Mouse (Mus musculus): ENCODE data around the gene Myo1h.

Gene Myo1h

DNA sequence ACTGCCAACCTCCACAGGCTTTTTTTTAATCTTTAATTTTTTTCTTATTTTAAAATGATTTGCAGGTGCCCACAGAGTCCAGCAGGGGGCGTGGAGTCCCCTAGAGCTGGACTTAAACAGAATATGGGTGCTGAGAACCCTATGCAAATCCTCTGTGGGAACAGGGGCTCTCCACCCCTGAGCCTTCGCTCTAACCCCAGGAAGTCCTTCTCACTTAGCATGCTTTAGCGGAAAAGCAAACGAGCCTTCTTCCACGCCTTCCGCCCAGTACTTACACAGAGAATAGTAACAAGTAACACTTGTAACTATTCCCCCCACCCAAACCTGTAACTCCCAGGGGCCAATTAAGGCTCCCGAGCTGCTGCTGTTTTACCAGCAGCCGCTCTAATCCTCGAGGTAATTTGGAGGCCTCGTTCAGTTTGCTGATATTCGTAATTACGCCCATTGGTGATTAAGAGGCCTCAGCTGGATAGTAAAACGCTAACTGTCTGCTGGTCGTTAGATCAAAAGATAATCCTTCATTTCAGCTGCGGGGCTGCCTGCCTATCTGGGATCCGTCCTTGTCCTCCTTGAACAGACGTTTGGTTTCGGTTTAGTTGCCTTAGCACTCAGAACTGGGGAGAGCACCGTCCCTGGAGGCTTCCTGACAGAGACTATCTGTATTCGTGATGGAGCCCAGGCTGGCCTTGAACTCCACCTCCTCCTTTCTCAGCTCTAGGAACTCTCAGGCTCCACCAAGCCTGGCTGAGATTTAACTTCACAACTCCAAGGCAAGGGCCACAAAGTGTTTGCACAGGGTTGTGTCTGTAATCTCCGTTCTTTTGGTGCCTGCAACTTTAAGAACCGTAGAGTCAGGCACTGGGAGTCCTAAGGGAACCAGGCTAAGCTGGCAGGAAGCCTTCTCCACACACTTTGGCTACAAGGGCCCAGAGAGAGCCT is 8.0 kb downstream of the Myo1h start:
- peak; percentile 45 for DNase-seq (ENCODE audit: low spot score)

DNA sequence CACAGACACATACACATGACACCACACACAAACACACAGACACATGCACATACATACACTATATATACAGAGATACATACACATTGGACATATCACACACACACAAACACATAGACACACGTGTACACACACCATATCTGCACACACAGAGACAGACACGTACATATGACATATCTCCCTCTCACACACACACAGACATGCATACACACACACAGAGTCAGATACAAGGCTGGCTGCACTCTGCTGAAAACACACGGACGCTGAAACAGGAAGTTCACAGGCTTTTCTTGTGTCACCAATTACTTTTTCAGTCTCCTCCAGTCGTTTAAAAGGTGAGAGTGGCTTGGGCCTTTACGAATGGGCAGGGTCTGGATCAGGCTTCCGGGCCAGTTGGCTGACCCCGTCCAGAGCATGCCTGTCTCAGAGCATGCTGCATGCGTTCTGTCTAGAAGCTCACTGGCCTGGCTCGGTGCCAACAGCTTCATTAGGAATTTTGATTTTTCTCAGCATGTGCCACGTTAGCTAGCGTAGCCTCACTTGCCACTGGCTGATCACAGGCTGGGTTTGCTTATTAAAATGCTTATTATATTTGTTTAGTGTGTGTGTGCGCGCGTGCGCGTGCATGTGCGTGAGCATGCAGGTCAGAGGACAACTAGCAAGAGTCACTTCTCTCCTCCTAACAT is 9.4 kb downstream of the Myo1h start:
- peak; percentile 36 for DNase-seq (ENCODE audit: low spot score)

DNA sequence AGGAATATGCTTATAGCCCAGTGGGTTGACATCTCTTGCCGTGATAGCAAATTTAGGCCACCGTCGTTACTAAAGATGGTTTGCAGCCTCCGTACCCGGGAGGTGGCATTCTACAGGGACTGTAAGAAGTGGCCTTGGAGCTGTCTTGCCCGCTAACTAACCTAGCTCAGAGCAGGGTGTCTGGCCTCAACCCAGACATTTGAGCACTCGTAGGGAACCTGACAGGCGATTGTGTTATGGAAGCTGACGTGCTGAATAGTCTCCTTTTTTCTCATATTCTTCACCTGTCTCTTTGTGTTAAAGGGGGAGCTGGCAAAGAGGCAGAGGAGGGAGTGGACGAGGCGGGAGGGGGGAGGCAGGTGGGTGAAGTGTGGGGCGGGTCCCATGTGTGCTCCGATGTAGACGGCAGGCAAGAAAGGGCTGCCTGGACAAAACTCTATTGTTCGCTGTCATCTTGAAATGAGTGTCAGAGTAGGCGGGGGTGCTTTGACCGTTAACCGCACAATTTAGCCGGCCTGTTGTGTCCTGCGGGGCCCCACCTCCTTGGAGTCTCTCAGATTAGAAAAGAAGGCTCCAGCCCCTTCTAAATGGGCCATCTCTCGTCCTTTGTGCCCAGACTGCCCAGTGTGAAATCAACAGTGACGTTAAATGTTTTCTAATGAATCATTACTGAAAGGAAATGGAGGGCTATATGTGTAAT is 10.3 kb downstream of the Myo1h start:
- DNase-seq (ENCODE audit: low spot score) = no peak

DNA sequence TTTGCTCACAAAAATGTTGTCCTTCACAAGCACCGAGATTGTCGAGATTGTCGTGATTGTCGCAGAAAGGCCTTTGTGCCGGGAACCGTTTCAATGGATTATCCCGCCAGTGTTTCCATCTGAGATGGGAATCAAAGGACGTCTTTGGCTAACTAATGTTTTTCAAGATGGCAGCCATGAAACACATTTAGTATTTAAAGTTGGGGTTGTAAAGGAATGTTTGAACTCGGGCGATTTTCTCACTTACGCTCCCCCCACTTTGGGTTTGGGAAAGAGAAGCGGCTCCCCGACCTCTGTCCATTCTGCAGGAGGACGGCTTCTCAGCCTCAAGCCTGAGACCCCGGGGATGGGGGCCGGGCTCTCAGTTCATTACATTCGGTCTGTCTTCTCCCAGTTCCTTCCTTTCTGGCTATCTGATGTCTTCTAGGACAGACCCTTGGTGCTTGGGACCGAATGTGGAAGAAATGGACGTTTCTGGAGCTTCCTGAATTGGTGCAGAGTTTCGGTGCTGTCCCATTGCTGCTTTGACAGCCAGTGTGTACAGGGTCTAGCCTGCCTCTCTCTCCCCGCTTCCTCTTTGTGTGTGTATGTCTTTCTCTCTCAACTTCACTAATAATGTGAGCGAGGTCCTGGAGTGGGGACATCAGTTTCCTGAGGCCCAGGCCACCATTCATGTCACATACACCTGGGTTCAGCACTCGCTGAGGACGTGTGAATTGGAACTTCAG is 11.1 kb downstream of the Myo1h start:
- DNase-seq (ENCODE audit: low spot score) = no peak

DNA sequence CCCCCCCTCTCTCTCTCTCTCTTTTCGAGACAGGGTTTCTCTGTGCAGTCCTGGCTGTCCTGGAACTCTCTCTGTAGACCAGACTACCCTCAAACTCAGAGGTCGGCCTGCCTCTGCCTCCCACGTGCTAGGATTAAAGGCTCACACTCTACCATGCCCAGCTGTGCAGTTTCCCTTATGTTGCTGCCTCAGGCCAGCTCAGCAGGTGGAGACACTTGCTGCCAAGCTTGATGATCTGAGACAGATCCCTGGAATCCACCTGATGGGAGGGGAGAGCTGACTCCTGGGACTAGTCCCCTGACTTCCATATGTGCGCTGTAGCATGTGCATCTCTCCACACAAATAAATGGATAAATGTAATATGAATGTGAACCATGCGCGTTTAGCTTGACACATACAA is 14.2 kb downstream of the Myo1h start:
- DNase-seq (ENCODE audit: low spot score) = no peak

DNA sequence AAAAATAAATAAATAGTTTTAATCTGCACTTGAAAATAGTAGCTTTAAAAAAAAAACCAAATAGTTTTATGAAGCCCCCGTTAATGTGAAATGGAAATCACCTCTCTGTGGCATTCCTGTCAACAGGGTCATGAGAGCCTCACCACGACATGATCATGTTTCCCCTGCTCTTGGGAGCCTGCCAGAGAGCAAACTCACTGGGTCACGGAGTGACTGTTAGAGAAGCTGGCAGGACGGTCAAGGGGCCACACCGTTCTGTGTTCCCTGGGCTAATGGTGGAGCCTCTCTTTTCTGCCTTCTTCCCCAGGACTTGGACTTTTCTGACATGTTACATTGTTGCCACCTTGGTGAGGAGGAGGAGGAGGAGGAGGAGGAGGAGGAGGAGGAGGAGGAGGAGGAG is 17.5 kb downstream of the Myo1h start:
- DNase-seq (ENCODE audit: low spot score) = no peak

DNA sequence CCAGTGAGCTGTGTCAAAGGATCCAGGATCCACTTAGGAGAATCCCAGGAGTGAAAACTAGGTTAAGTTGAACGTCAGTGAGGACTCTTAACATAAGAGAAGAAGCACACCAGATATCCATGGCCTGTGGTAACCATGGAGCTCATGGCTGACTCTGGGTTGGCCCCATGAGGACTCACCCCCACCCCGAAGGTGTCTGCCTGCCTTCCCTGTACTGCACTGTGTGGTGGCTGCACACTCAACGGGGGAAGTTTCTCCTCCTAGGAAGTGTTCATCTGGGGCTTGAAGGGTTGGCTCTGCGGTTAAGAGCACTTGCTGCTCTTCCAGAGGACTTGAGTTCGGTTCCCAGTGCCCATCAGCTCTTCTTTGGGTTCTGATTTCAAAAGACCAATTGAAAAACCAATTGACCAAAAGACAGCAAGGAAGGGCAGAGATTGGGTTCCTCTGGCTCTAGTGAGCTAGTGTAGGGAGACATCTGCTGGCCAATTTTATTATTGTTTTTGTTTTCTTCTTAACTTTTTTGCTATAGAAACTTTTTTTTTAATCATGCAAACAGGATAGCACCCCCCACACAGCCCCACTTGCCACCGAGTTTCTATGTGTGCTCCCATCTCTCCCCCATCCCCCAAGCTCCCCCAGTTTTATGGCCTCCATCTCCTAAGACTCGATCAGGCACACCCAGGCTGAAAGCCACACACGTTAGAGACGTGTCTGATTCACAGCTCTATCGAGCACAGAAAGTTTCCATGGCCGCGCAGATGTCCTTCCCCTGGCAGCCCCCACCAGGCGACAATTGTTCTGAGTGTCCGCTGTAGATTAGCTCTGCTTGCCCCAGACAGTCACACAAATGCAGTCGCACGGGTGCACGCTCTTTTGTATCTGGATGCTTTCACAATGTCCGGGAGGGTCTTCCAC is 20.1 kb downstream of the Myo1h start:
- peak; percentile 48 for DNase-seq (ENCODE audit: low spot score)

DNA sequence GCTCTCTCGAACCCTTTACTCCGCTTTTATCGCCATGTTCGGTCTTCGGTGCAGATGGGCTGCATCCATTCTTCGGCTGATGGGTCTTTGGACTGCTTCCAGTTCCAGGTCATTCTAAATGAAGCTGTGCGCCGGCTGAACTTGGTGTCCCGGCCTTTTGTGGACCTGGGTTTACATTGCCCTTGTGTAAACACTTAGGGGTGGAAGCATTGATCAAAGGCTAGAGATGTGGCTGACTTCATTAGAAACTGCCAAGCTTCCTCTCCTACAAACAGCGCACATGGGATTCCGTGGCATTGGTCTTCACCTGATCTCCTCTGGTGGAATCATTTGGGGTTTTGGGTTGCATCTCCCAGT is 20.7 kb downstream of the Myo1h start:
- no peak for DNase-seq (ENCODE audit: low spot score)

DNA sequence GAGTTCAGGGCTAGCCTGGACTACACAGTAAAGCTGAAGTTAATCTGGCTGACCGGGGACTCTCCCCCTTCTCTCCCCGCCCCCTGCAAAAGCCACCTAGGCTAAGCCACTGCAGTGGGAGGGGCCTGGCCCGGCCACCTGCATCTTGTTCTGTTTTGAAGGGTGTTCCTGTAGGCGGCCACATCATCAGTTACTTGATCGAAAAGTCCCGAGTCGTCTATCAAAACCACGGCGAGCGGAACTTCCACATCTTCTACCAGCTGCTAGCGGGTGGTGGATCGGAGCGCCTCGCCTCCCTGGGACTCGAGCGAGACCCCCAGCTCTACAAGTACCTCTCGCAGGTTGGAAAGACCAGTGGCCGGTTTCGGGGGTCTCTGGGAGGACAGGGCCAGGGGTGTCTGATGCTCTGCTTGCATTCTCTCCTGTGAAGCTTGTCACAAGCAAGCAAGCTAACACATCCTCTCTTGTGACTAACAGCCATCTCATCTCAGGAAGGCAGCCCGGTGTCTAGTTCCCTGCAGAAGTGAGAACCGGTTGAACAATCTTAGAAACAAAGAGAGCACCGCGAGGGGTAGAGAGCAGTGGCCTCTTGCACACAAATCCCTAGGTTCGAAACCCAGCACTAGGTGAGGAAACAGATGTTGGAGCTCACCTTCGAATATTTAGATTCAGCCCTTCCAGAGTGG is 34.3 kb downstream of the Myo1h start:
- no peak for DNase-seq (ENCODE audit: low spot score)

DNA sequence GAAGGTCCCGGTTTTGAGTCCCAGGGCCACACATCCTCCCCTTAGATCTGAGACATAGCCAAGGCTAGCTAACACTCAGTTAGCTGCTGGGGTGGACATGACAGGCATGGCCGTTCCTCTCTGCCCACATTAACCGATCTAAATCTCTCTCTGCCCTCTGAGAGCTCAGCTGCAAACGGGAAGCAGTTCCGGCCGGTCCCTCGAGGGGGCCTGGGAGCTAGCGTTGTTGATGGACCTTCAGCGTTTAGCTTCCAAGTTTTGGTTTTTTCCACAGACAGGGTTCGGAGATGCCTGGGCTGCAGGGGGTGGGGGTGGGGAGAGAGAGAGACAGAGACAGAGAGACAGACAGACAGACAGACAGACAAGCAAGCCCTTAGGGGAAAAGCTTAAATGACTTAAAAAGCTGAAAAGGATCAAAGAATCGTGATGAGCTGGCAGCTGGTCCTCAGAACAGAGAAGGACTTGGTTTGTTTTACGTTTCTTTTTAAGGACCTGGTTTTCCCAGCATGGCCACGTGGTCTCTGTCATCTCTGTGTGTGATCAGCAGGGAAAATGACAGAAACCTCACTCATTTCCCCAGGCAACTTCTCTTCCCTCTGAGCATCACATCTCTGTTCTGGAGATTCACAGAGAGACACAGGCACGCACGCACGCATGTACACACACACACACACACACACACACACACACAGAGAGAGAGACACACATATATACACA is 35.0 kb downstream of the Myo1h start:
- peak; percentile 52 for DNase-seq (ENCODE audit: low spot score)

DNA sequence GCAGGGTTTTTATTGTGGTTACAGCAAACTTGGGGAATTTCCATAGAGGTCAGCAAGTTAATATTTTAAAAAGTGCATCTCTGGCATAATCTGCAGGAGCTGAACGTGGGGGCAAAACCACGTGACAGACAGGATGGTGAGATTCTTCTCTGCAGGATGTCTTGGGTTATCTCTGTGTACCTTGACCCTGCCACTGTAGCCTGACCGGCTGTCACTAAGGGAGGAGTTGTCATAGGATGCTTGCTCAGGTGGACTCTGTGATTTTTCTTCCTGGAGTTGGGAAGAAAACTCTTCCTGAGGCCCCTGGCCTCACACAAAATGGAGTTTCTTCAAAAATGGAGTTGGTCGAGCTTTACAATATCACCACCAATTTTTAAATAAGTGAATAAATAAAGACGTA is 54.0 kb downstream of the Myo1h start:
- DNase-seq (ENCODE audit: low spot score) = no peak

DNA sequence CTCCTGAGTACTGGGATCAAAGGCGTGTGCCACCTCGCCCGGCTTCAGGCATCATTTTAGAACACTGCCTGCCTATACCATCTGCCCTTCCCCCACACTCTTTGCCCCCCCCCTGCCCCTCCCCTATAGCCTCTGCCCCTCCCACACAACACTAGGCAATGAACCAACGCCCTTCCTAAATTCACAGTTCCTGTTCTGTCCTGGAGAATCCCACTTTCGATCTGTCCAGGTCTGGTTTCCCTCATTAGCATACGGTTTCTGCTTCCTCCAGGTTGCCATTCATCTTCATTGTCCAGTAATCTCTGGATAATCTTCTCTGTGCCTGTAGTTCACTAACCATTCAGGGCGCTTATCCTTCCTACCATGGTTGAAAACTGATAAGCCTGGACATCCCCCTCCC is 54.6 kb downstream of the Myo1h start:
- no peak for DNase-seq (ENCODE audit: low spot score)

DNA sequence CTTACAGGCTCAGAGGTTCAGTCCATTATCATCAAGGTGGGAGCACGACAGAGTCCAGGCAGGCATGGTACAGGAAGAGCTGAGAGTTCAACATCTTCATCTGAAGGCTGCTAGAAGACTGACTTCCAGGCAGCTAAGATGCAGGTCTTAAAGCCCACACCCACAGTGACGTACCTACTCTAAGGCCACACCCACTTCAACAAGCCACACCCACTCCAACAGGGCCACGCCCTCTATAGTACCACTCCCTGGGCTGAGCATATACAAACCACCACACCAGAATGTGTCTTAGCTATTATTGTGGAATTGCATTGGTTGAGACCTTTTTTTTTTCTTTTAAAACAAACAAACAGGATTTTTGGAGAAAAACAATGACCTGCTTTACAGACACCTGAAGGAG is 56.6 kb downstream of the Myo1h start:
- DNase-seq (ENCODE audit: low spot score) = no peak

DNA sequence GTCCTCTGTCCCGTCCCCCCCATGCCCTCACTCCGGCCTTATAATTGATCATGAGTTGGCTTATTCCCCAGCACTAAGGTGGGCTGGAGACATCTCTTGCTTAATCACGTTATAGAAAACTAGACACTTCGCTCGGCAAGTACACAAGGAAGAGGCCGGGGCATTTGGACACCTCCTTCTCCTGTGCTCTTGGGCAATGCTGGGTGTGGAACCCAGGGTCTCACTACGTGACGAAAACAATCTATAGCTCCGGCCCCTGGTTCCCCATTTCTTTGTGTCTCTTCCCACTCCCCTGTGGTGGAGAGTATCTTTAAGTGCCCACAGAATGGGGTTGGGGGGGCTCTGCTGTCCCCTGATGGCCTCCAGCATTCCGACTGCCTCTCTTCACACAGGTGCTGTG is 58.0 kb downstream of the Myo1h start:
- no peak for DNase-seq (ENCODE audit: low spot score)

DNA sequence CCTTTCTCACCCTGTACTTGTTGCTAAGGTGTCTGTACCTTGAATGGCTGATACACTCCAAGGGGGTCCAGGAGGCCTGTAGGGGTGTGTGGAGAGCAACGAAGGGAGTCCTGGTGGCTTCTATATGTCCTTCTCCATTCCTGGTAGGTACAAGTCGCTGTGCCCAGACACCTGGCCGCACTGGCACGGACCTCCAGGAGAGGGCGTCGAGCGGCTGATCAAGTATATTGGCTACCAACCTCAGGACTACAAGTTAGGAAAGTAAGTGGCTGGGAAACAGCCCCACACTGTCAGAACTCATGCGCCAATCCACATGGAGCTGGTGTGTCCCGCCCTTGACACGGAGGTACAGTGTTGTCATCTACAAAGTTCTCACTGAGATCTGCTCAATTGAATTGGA is 62.5 kb downstream of the Myo1h start:
- DNase-seq (ENCODE audit: low spot score) = no peak

DNA sequence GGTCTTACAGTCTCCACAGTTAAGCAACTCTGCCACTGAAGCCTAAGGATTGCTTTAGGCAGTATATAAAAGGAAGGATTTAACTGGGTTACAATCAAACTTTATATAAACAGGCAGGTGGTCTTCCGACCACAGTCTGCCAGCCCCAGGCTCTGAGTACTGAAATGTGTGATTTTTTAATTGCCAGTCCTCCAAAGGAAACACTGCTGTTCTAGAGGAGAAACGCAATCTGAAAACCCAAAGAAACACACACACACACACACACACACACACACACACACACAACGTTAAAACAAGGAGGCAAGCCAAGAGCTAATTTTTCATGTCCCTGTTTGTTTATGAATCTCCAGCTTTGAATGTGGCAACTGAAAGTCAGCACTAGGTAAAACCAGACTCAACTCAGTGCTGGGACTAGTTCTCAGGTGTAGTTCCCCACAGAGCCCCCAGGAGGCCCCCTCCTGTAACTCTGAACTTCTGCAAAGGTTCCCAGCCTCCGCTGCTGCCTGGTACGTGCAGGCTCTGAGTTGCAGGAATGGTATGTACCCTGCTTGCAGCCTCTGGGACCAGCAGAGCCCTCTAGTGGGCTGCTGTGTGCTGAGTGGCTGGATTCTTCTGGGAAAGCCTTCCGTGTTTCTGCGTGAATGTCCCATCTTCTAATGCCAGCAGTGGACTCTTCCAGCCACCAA is 67.4 kb downstream of the Myo1h start:
- DNase-seq (ENCODE audit: low spot score) = peak; percentile 68

DNA sequence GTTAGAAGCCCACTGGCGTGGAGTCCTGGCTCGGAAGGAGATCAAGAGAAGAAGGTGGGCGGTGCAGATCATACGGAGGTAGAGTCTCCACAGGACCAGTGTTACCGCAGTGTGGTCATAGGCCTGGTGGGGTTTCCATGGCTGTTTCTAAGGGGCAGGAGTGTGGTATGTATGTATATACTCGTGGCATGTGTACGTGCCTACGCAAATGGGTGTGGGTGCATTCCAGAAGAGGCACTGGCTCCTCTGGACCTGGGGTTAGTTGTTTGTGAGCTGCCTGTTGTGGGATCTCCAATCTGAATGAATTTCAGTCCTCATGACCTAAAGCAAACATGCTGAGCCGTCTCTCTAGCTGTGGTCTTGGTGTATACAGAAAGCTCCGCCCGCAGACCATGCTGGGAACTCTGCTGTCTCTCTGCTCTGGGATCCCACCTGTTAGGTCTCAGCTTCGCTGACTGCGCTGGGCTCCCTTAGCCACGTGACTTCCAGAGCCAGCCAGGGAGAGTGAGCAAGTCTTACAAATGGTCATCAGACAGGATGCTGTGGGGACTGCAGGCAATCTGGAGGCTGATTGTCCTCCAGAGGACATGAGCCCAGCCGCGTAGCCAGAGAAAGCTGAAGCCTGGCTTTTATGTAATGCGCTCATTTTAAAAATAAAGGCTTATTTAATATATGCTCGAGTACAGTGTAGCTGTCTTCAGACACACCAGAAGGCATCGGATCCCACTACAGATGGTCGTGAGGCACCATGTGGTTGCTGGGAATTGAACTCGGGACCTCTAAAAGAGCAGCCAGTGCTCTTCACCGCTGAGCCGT is 68.2 kb downstream of the Myo1h start:
- DNase-seq (ENCODE audit: low spot score) = peak; percentile 18

DNA sequence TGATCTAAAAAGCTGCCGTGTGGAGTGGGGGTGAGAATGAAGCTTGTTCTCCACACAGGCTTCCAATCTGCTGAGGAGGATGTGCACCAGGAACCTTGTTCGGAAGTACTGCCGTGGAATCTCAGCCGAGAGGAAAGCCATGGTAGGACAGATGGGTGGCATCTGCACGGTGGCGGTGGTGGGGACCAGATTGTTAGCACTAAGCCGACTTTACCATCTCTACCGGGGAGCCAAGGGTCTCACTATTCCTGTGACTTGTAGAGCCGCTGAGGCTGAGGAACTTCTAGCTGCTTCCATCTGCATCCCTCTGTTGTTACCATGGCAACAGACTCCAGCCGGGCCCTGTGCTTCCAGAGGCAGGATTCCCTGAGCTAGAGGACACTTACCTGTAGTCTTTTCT is 69.9 kb downstream of the Myo1h start:
- no peak for DNase-seq (ENCODE audit: low spot score)
